Mouse (Mus musculus) hindbrain, embryonic 16.5 days (tissue): ENCODE data around the gene Hist1h2bf. TPM values are rescaled to one million over a fixed set of nuclear protein-coding genes. Genes with fewer than 3 reads are reported as not detected.
"Not testable (repeated sequence)": the region's sequence is repeated elsewhere in the genome, so short reads cannot be mapped to it uniquely, and the experiment has no call there.

Experiments used
- ATAC-seq: fragments of 200-750 bp; cut with Nextera tagmentation; 2 replicates; pipeline ENCODE4 v1.8.0; 2017; ENCODE audit warnings: moderate TSS enrichment, moderate library complexity
- H3K27ac ChIP-seq: fragments of 300-500 bp; sonication (generic); 2 replicates; pipeline ENCODE4 v1.5.1; 2014; ENCODE audit warnings: low read depth, mild to moderate bottlenecking, control low read depth, low read length, moderate library complexity
- H3K27me3 ChIP-seq: fragments of 300-500 bp; sonication (generic); replicated peaks from 2 replicates; pipeline ENCODE4 v1.6.1; 2014; ENCODE audit warnings: low read length; ENCODE audit not compliant: control insufficient read depth, insufficient read depth
- H3K36me3 ChIP-seq: fragments of 300-500 bp; sonication (generic); 2 replicates; pipeline ENCODE4 v1.6.1; 2014; ENCODE audit warnings: mild to moderate bottlenecking, low read length, moderate library complexity, mixed read lengths; ENCODE audit not compliant: control insufficient read depth, insufficient read depth
- H3K4me1 ChIP-seq: fragments of 300-500 bp; sonication (generic); 2 replicates; pipeline ENCODE4 v1.6.1; 2014; ENCODE audit warnings: low read depth, low read length; ENCODE audit not compliant: control insufficient read depth, insufficient read depth
- H3K4me2 ChIP-seq: fragments of 300-500 bp; sonication (generic); 2 replicates; pipeline ENCODE4 v1.6.1; 2014; ENCODE audit warnings: mild to moderate bottlenecking, low read length, control low read depth, moderate library complexity
- H3K4me3 ChIP-seq: fragments of 300-500 bp; sonication (generic); 2 replicates; pipeline ENCODE4 v1.5.1; 2014; ENCODE audit warnings: mild to moderate bottlenecking, low read length, control low read depth, moderate library complexity
- H3K9ac ChIP-seq: fragments of 300-500 bp; sonication (generic); 2 replicates; pipeline ENCODE4 v1.6.1; 2014; ENCODE audit warnings: low read depth, mild to moderate bottlenecking, control low read depth, low read length, moderate library complexity
- H3K9me3 ChIP-seq: fragments of 300-500 bp; sonication (generic); 2 replicates; pipeline ENCODE4 v1.6.1; 2014; ENCODE audit warnings: mild to moderate bottlenecking, low read length, moderate library complexity; ENCODE audit not compliant: control insufficient read depth
- WGBS: fragments of 180-500 bp; shearing (Covaris S2); extraction: QIAGEN DNeasy Blood & Tissue Kit; methylation state at CpG from one replicate; pipeline ENCODE4 v1.1.7; 2014; 5-methylcytosine and 5-hydroxymethylcytosine counted together
- polyA plus RNA-seq: library from polyadenylated mRNA; unstranded; fragments of >200 nt; fragmentation: Nextera tagmentation; extraction: Ambion mirVana; gene quantifications from 2 replicates; pipeline ENCODE4 v1.2.1, GENCODE M21; 2015

Gene Hist1h2bf
- polyA plus RNA-seq, 1 experiment from 2014 or later: 0.44 TPM

- under 1% methylated on average over 39 of the region's 67 CpGs for WGBS
- Histone ChIP-seq H3K4me3 (peak within 1 kb of the TSS; percentile 46), H3K27ac (peak within 1 kb of the TSS; percentile 94), H3K4me2 (peak within 1 kb of the TSS; percentile 87), H3K9ac (peak within 1 kb of the TSS; percentile 60)
- not testable (repeated sequence) for H3K27me3 ChIP-seq, H3K4me1 ChIP-seq, H3K36me3 ChIP-seq, H3K9me3 ChIP-seq
- peak; percentile 97 for ATAC-seq
Observed at GRCm38 (mm10) chr13:23561883-23562659, 11.9 kb downstream of the Hist1h2bf start, which contains the start of gene Hist1h3e. Gene Hist1h3e, minus strand, starts transcription at chr13:23562369.

- not testable (repeated sequence) for H3K9ac ChIP-seq, H3K27me3 ChIP-seq, H3K36me3 ChIP-seq, H3K27ac ChIP-seq, ATAC-seq, H3K4me1 ChIP-seq, H3K9me3 ChIP-seq
- Histone ChIP-seq H3K4me3 (peak overlapping the region; percentile 46), H3K4me2 (peak overlapping the region; percentile 87)
- WGBS: 0% methylated on average over 2 of the region's 5 CpGs
Observed at GRCm38 (mm10) chr13:23561531-23561882, 12.5 kb downstream of the Hist1h2bf start.

- H3K9ac ChIP-seq, H3K4me3 ChIP-seq, H3K36me3 ChIP-seq, H3K4me2 ChIP-seq, H3K27ac ChIP-seq, H3K4me1 ChIP-seq, H3K27me3 ChIP-seq, H3K9me3 ChIP-seq, ATAC-seq: not testable (repeated sequence)
- 17% methylated on average over 2 of the region's 2 CpGs for WGBS
Observed at GRCm38 (mm10) chr13:23560699-23561098, 13.3 kb downstream of the Hist1h2bf start.

GRCm38 (mm10) chr13:23556906-23557305, 17.1 kb downstream of the Hist1h2bf start:
- no peaks in the 10 kb centered on the region for H3K9me3 ChIP-seq
- H3K27ac ChIP-seq: no peak overlapping the region
- H3K9ac ChIP-seq: no peak overlapping the region
- no peaks in the 10 kb centered on the region for H3K36me3 ChIP-seq
- no peak overlapping the region for H3K4me3 ChIP-seq
- WGBS: 67% methylated on average over 3 of the region's 3 CpGs
- no peaks in the 10 kb centered on the region for H3K27me3 ChIP-seq
- H3K4me1 ChIP-seq: peaks cover 9% of the 10 kb centered on the region
- H3K4me2 ChIP-seq: no peak overlapping the region
- ATAC-seq: no peak

- H3K4me2 ChIP-seq: peak overlapping the region; percentile 100
- H3K4me1 ChIP-seq: peaks cover 9% of the 10 kb centered on the region
- peak overlapping the region; percentile 54 for H3K4me3 ChIP-seq
- no peaks in the 10 kb centered on the region for H3K9me3 ChIP-seq
- peak; percentile 86 for ATAC-seq
- H3K27ac ChIP-seq: peak overlapping the region; percentile 82
- no peaks in the 10 kb centered on the region for H3K36me3 ChIP-seq
- 0% methylated on average over 18 of the region's 18 CpGs for WGBS
- peak overlapping the region; percentile 70 for H3K9ac ChIP-seq
- no peaks in the 10 kb centered on the region for H3K27me3 ChIP-seq
Observed at GRCm38 (mm10) chr13:23555839-23556416, 18.1 kb downstream of the Hist1h2bf start.

GRCm38 (mm10) chr13:23554925-23555838, 18.8 kb downstream of the Hist1h2bf start:
- Histone ChIP-seq H3K4me2 (peak overlapping the region; percentile 100), H3K9me3 (no peaks in the 10 kb centered on the region), H3K27me3 (no peaks in the 10 kb centered on the region), H3K4me3 (peak overlapping the region; percentile 54), H3K36me3 (no peaks in the 10 kb centered on the region), H3K27ac (peak overlapping the region; percentile 82), H3K4me1 (peaks cover 13% of the 10 kb centered on the region), H3K9ac (peak overlapping the region; percentile 70)
- under 1% methylated on average over 48 of the region's 54 CpGs for WGBS
- ATAC-seq: peak; percentile 72

GRCm38 (mm10) chr13:23554393-23554792, 19.6 kb downstream of the Hist1h2bf start:
- no peak for ATAC-seq
- peak overlapping the region; percentile 70 for H3K9ac ChIP-seq
- H3K4me2 ChIP-seq: peak overlapping the region; percentile 100
- 21% methylated on average over 9 of the region's 9 CpGs for WGBS
- no peaks in the 10 kb centered on the region for H3K27me3 ChIP-seq
- peaks cover 13% of the 10 kb centered on the region for H3K4me1 ChIP-seq
- H3K27ac ChIP-seq: peak overlapping the region; percentile 82; the same call in 1 of the 2 replicates
- H3K36me3 ChIP-seq: no peaks in the 10 kb centered on the region
- H3K4me3 ChIP-seq: peak overlapping the region; percentile 54
- no peaks in the 10 kb centered on the region for H3K9me3 ChIP-seq

- Histone ChIP-seq H3K4me2 (no peak within 1 kb of the TSS; the same call in 1 of the 2 replicates), H3K27ac (peak within 1 kb of the TSS; percentile 20; the same call in 1 of the 2 replicates), H3K4me1 (peaks cover 13% of the 10 kb centered on the region), H3K9me3 (no peaks in the 10 kb centered on the region), H3K4me3 (no peak within 1 kb of the TSS), H3K27me3 (no peaks in the 10 kb centered on the region), H3K9ac (no peak within 1 kb of the TSS), H3K36me3 (no peaks in the 10 kb centered on the region)
- ATAC-seq: no peak
Observed at GRCm38 (mm10) chr13:23552962-23553361, 21.0 kb downstream of the Hist1h2bf start, which contains the start of gene Hist1h1d. Gene Hist1h1d, plus strand, starts transcription at chr13:23553262.
